Mouse (Mus musculus) neural tube, embryonic 11.5 days (tissue): ENCODE results near the gene Slc25a45. TPM values are rescaled to one million over a fixed set of nuclear protein-coding genes. Genes with fewer than 3 reads are reported as not detected.

ENCODE experiments used
- ATAC-seq: fragments of 200-750 bp; cut with Nextera tagmentation; 2 replicates; pipeline ENCODE4 v1.8.0; 2017; ENCODE audit warnings: moderate number of reproducible peaks, mild to moderate bottlenecking, moderate TSS enrichment, moderate library complexity; ENCODE audit not compliant: insufficient read depth, low FRiP score, low TSS enrichment
- DNase-seq: peaks from one replicate; pipeline ENCODE4 v3.0.0-alpha.2; 2015; ENCODE audit warnings: low spot score
- H3K27ac ChIP-seq: fragments of 300-500 bp; sonication (generic); 2 replicates; pipeline ENCODE4 v1.5.1; 2014; ENCODE audit warnings: low read depth, mild to moderate bottlenecking, low read length
- H3K27me3 ChIP-seq: fragments of 300-500 bp; sonication (generic); 2 replicates; pipeline ENCODE4 v1.6.1; 2014; ENCODE audit warnings: mild to moderate bottlenecking, low read length, mixed read lengths; ENCODE audit not compliant: control insufficient read depth, insufficient read depth
- H3K36me3 ChIP-seq: fragments of 300-500 bp; sonication (generic); 2 replicates; pipeline ENCODE4 v1.6.1; 2014; ENCODE audit warnings: mild to moderate bottlenecking, low read length, moderate library complexity, mixed read lengths; ENCODE audit not compliant: control insufficient read depth, insufficient read depth
- H3K4me1 ChIP-seq: fragments of 300-500 bp; sonication (generic); 2 replicates; pipeline ENCODE4 v1.6.1; 2014; ENCODE audit warnings: low read length, mixed read lengths; ENCODE audit not compliant: control insufficient read depth, insufficient read depth
- H3K4me2 ChIP-seq: fragments of 300-500 bp; sonication (generic); 2 replicates; pipeline ENCODE4 v1.6.1; 2014; ENCODE audit warnings: low read depth, mild to moderate bottlenecking, moderate library complexity
- H3K4me3 ChIP-seq: fragments of 300-500 bp; sonication (generic); 2 replicates; pipeline ENCODE4 v1.5.1; 2014; ENCODE audit warnings: low read depth, low read length
- H3K9ac ChIP-seq: fragments of 300-500 bp; sonication (generic); 2 replicates; pipeline ENCODE4 v1.6.1; 2014; ENCODE audit warnings: mild to moderate bottlenecking, low read length
- H3K9me3 ChIP-seq: fragments of 300-500 bp; sonication (generic); 2 replicates; pipeline ENCODE4 v1.6.1; 2016; ENCODE audit warnings: low read length; ENCODE audit not compliant: control insufficient read depth
- WGBS: fragments of 180-500 bp; shearing (Covaris S2); extraction: QIAGEN DNeasy Blood & Tissue Kit; methylation state at CpG from one replicate; pipeline ENCODE4 v1.1.7; 2014; 5-methylcytosine and 5-hydroxymethylcytosine counted together
- polyA plus RNA-seq: library from polyadenylated mRNA; unstranded; fragments of >200 nt; fragmentation: Nextera tagmentation; extraction: Ambion mirVana; gene quantifications from 2 replicates; pipeline ENCODE4 v1.2.1, GENCODE M21; 2014

Slc25a45 gene
- polyA plus RNA-seq, 1 experiment from 2014 or later, result 0.74 TPM

DNA sequence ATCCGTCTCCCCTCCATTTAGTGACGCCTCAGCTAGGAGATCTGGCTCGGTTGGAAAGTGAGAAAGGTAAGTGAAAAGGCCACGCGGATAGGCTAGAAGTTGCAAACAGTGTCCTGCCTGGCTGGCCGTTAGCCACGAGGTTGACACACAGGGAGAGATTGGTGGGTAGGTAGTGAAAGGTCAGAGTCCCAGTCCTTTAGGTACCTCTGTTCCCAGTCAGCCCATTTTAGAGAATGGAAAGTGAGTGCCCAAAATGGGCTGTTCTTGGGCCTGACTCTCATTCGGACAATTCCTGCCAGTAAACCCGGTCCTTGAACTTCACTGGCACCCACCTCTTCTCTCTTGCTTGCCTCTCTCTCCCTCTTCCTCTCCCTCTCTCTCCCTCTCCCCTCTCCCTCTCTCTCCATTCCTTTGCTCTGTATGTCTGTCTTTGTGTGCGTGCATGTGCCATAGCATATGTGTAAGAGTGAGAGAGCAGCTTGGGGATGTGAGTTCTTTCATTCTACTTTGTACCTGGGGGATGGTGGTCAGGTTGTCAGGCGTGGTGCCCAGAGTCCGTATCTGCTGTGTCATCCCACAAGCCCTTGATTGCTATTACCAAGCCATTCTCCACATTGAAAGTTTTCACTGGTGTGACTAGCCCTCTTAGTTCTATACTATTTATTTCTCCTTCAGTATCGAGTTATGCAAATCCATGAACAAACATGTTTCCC lies 35.6 kb downstream of the Slc25a45 start, which contains the start of gene Dpf2:
Dpf2 (minus strand) TSS at position 4 of the 713 bp plus-strand sequence.
- peak within 1 kb of the TSS; percentile 96 for H3K9ac ChIP-seq
- H3K9me3 ChIP-seq, result no peaks in the 10 kb centered on the region
- DNase-seq, result no peak
- H3K4me1 ChIP-seq, result peaks cover 13% of the 10 kb centered on the region
- no peaks in the 10 kb centered on the region; the same call in 1 of the 2 replicates for H3K36me3 ChIP-seq
- ATAC-seq, result peak; percentile 69; the same call in 1 of the 2 replicates
- H3K27ac ChIP-seq, result peak within 1 kb of the TSS; percentile 80
- WGBS, result 23% methylated on average over 13 of the region's 13 CpGs
- no peaks in the 10 kb centered on the region for H3K27me3 ChIP-seq
- H3K4me3 ChIP-seq, result peak within 1 kb of the TSS; percentile 99
- peak within 1 kb of the TSS; percentile 49 for H3K4me2 ChIP-seq

DNA sequence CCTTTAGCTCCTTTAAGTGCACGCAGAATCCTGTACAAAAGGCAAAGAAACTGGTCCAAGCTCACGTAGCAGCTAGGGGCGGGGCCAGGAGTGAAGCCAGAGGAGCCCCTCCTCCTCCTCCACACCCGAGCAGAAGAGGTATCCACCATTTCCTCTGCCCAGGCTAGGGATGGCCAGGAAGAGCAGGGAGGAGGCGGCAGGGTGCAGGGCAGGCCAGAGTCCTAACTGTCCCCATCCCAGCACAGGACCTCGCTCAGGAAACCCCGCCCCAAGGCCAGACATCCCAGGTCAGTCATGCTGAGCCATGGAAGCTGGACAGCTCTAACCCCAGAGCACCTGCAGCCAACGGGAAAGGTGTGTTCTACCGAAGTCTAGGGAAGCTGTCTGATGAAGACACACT lies 44.1 kb downstream of the Slc25a45 start:
- Histone ChIP-seq H3K27ac (no peak overlapping the region), H3K4me3 (no peak overlapping the region), H3K36me3 (no peaks in the 10 kb centered on the region; the same call in 1 of the 2 replicates), H3K9ac (peak overlapping the region; percentile 14; the same call in 1 of the 2 replicates), H3K4me1 (peaks cover 3% of the 10 kb centered on the region), H3K4me2 (0 out of 2 replicates have a peak overlapping the region, but pooled peaks have one; percentile 2), H3K9me3 (no peaks in the 10 kb centered on the region), H3K27me3 (peaks cover 3% of the 10 kb centered on the region)
- 25% methylated on average over 8 of the region's 9 CpGs for WGBS
- ATAC-seq (no peak), DNase-seq (no peak)

- WGBS, result 83% methylated on average over 15 of the region's 15 CpGs
- Histone ChIP-seq H3K4me2 (no peak overlapping the region), H3K27me3 (peaks cover 3% of the 10 kb centered on the region), H3K27ac (no peak overlapping the region), H3K36me3 (no peaks in the 10 kb centered on the region; the same call in 1 of the 2 replicates), H3K4me1 (peaks cover 3% of the 10 kb centered on the region), H3K9ac (peak overlapping the region; percentile 14; the same call in 1 of the 2 replicates), H3K9me3 (no peaks in the 10 kb centered on the region), H3K4me3 (no peak overlapping the region)
- DNase-seq (no peak), ATAC-seq (no peak)
These were observed 44.7 kb downstream of the Slc25a45 start for GRCm38 (mm10) chr19:5922119-5922942.

- H3K4me1 ChIP-seq, result peaks cover 3% of the 10 kb centered on the region
- no peaks in the 10 kb centered on the region for H3K9me3 ChIP-seq
- H3K4me2 ChIP-seq, result no peak overlapping the region
- DNase-seq (no peak), ATAC-seq (no peak)
- no peaks in the 10 kb centered on the region for H3K36me3 ChIP-seq
- H3K27ac ChIP-seq, result no peak overlapping the region
- no peak overlapping the region for H3K9ac ChIP-seq
- WGBS, result 91% methylated on average over 3 of the region's 3 CpGs
- H3K27me3 ChIP-seq, result peaks cover 3% of the 10 kb centered on the region
- H3K4me3 ChIP-seq, result no peak overlapping the region
These were observed 45.4 kb downstream of the Slc25a45 start for GRCm38 (mm10) chr19:5922963-5923362.

DNA sequence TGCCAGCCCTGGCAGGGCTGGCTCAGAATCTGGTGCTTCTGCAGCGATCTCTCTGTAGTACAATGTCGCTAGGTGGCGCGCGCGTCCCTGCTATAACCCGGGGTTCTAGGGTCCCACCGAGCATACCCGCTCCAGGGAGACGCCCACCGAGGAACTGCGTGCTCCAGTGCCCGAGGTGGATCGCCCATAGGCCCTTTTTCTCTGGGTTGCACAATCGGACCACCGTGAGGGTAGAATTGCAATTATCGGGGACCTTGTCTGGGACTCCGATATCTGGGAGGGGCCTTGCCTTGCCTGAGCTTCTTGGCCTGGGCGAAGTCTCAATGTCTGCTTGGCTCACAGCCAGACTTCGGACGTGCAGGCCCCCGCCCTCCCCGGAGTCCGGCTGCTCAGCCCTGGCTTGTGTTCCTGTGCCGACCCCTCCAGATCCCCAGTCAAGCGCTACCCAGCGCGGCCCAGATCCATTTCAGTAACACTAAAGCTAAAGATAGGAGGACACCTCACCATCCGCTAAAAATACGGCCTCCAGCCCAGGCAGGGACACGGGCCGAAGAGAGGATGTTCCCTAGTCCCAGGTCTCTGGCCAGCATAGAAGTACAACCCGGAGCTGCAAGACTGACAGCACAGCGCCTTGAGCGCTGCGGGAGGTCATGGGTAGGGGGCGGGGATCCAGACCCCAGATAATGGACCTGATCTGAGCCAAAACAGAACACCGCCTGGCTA lies 46.5 kb downstream of the Slc25a45 start:
- Histone ChIP-seq H3K36me3 (no peaks in the 10 kb centered on the region), H3K9ac (peak overlapping the region; percentile 44), H3K27me3 (peaks cover 3% of the 10 kb centered on the region), H3K9me3 (no peaks in the 10 kb centered on the region), H3K27ac (no peak overlapping the region), H3K4me1 (peaks cover 3% of the 10 kb centered on the region), H3K4me3 (peak overlapping the region; percentile 48), H3K4me2 (peak overlapping the region; percentile 99)
- peak; percentile 93 for DNase-seq
- ATAC-seq, result peak; percentile 76
- WGBS, result under 1% methylated on average over 38 of the region's 38 CpGs

DNA sequence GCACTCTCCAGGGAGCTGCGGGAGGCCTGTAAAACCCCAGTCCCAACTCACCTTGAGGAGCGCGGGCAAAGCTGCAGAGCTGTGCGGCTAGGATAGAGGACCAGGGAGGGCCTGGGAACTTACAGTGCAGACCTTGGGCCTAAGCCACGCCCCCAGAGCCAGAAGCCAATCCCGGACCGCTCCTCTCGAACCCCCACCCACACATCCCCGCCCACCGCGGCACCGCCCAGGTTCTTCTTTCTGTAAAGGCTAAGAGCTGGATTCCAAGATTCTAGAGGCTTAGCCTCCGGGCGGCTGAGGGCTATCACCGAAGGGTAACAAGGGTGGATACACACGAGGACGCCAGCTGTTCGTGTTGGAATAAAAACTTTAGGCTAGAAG lies 47.1 kb downstream of the Slc25a45 start, which contains the start of gene Cdc42ep2:
Cdc42ep2 (minus strand) TSS at position 104 of the 381 bp plus-strand sequence.
- Histone ChIP-seq H3K4me2 (peak within 1 kb of the TSS; percentile 99), H3K4me3 (peak within 1 kb of the TSS; percentile 48), H3K9ac (peak within 1 kb of the TSS; percentile 44), H3K36me3 (no peaks in the 10 kb centered on the region), H3K27me3 (peaks cover 3% of the 10 kb centered on the region), H3K4me1 (peaks cover 3% of the 10 kb centered on the region), H3K9me3 (no peaks in the 10 kb centered on the region), H3K27ac (no peak within 1 kb of the TSS)
- peak; percentile 94 for DNase-seq
- WGBS, result 0% methylated on average over 18 of the region's 18 CpGs
- ATAC-seq, result peak; percentile 97

GRCm38 (mm10) chr19:5925311-5925855 lies 47.8 kb downstream of the Slc25a45 start:
- Histone ChIP-seq H3K9ac (no peak overlapping the region), H3K4me2 (peak overlapping the region; percentile 99), H3K27ac (no peak overlapping the region), H3K27me3 (peaks cover 3% of the 10 kb centered on the region), H3K9me3 (no peaks in the 10 kb centered on the region), H3K36me3 (no peaks in the 10 kb centered on the region), H3K4me3 (peak overlapping the region; percentile 48; the same call in 1 of the 2 replicates), H3K4me1 (peaks cover 3% of the 10 kb centered on the region)
- DNase-seq, result no peak
- ATAC-seq, result no peak
- WGBS, result 35% methylated on average over 11 of the region's 11 CpGs

- Histone ChIP-seq H3K4me3 (no peak overlapping the region), H3K9me3 (no peaks in the 10 kb centered on the region), H3K27ac (no peak overlapping the region), H3K4me1 (no peaks in the 10 kb centered on the region; the same call in 1 of the 2 replicates), H3K36me3 (no peaks in the 10 kb centered on the region), H3K9ac (no peak overlapping the region), H3K4me2 (no peak overlapping the region), H3K27me3 (peaks cover 3% of the 10 kb centered on the region)
- ATAC-seq (no peak), DNase-seq (no peak)
- 79% methylated on average over 11 of the region's 11 CpGs for WGBS
These were observed 49.4 kb downstream of the Slc25a45 start for GRCm38 (mm10) chr19:5927026-5927425.
